In genomic region chr6:34777981-34778668, GRCm38 (mm10) we compare ENCODE assay signal across 13 mouse cellular contexts. TPM values are rescaled to one million over a fixed set of nuclear protein-coding genes. Genes with fewer than 3 reads are reported as not detected.
DNase-seq lines count a peak whose midpoint lies in the region; ATAC-seq and TF ChIP-seq lines count a peak whose summit lies in the region.
"Had no signal": no experiment of that assay in that cellular context is flagged by ENCODE, and none has a peak within 500 bp of the region (broad histone marks: within the 10 kb centered on the region; RNA-seq: fewer than 3 reads in every experiment).

No protein-coding gene starts in this region.

- H3K36me3 ChIP-seq in liver, adult 2 months (ENCODE audit: control insufficient read depth, insufficient read depth, low read length): peaks cover 6% of the 10 kb centered on the region
- H3K36me3 ChIP-seq in C2C12 (ENCODE audit: control insufficient read depth, insufficient read depth): peaks cover 35% of the 10 kb centered on the region
- no peaks in the 10 kb centered on the region for H3K36me3 ChIP-seq in neural tube, embryonic 15.5 days
- H3K36me3 ChIP-seq: liver, embryonic 13.5 days had no signal

- WGBS in liver, adult 2 months: 66% methylated on average over 10 of the region's 10 CpGs
- 77% methylated on average over 10 of the region's 10 CpGs for whole genome bisulfite sequencing in neural tube, embryonic 15.5 days

- H3K9ac ChIP-seq in liver, adult 2 months (ENCODE audit: low read depth, low read length): no peak overlapping the region
- no peak overlapping the region for H3K9ac ChIP-seq in neural tube, embryonic 15.5 days (replicated peaks)
- H3K9ac ChIP-seq: kidney, embryonic 15.5 days; liver, embryonic 13.5 days had no signal

- ATAC-seq in neural tube, embryonic 15.5 days (ENCODE audit: low FRiP score): no peak

- peaks cover 2% of the 10 kb centered on the region; the same call in 1 of the 2 replicates for H3K4me1 ChIP-seq in liver, adult 2 months (ENCODE audit: control insufficient read depth, insufficient read depth, low read length)
- H3K4me1 ChIP-seq in neural tube, embryonic 15.5 days: peaks cover 2% of the 10 kb centered on the region; the same call in 1 of the 2 replicates

- H3K79me2 ChIP-seq in liver, adult 2 months (ENCODE audit: control insufficient read depth, insufficient read depth, low read length): no peaks in the 10 kb centered on the region
- no peaks in the 10 kb centered on the region for H3K79me2 ChIP-seq in C2C12 (ENCODE audit: control insufficient read depth, insufficient read depth)

- TF ChIP-seq CTCF in liver, adult 2 months (IDR thresholded peaks at IDR 0.05; ENCODE audit: low read depth, low read length): peak; percentile 14; the same call in 1 of the 2 replicates
- TF ChIP-seq CTCF in C2C12 (IDR thresholded peaks at IDR 0.05; ENCODE audit: control insufficient read depth, insufficient read depth, insufficient read length): no peak

- H3K4me2 ChIP-seq in neural tube, embryonic 15.5 days: no peak overlapping the region
- H3K4me2 ChIP-seq: kidney, embryonic 15.5 days; liver, embryonic 13.5 days had no signal

- H3K9me3 ChIP-seq in neural tube, embryonic 15.5 days (replicated peaks): no peaks in the 10 kb centered on the region
- H3K9me3 ChIP-seq: heart, embryonic 10.5 days; kidney, embryonic 15.5 days; liver, embryonic 13.5 days had no signal

- no peaks in the 10 kb centered on the region for H3K79me3 ChIP-seq in C2C12 (ENCODE audit: low read depth)

- no peak overlapping the region for H3K27ac ChIP-seq in liver, adult 2 months (replicated peaks; ENCODE audit: insufficient read depth, low read depth, low read length)
- no peak overlapping the region for H3K27ac ChIP-seq in neural tube, embryonic 15.5 days (replicated peaks)
- H3K27ac ChIP-seq: heart, embryonic 10.5 days; kidney, embryonic 15.5 days; liver, embryonic 13.5 days had no signal

- H3K27me3 ChIP-seq in liver, adult 2 months (ENCODE audit: control insufficient read depth, insufficient read depth, low read length): no peaks in the 10 kb centered on the region
- no peaks in the 10 kb centered on the region for H3K27me3 ChIP-seq in C2C12 (ENCODE audit: control insufficient read depth, insufficient read depth, insufficient read length)
- no peaks in the 10 kb centered on the region for H3K27me3 ChIP-seq in neural tube, embryonic 15.5 days (replicated peaks)
- H3K27me3 ChIP-seq: kidney, embryonic 15.5 days; liver, embryonic 13.5 days had no signal

- no peak for TF ChIP-seq POLR2A in liver, adult 2 months (IDR thresholded peaks at IDR 0.05; ENCODE audit: extremely low read depth, insufficient read depth, low read length)

- no peak overlapping the region for H3ac ChIP-seq in C2C12 (ENCODE audit: control insufficient read depth, insufficient read length, low read depth)

- no peak overlapping the region for H3K4me3 ChIP-seq in liver, adult 2 months (ENCODE audit: insufficient read depth, low read depth, low read length)
- H3K4me3 ChIP-seq in C2C12 (ENCODE audit: insufficient read depth, poor library complexity, severe bottlenecking): no peak overlapping the region
- H3K4me3 ChIP-seq in neural tube, embryonic 15.5 days (replicated peaks): no peak overlapping the region
- H3K4me3 ChIP-seq: heart, embryonic 10.5 days; kidney, embryonic 15.5 days; liver, embryonic 13.5 days had no signal

- DNase-seq in embryo, embryonic 10.5 days (ENCODE audit: low spot score): peak; percentile 17
- no peak for DNase-seq in embryo, embryonic 9.5 days (ENCODE audit: extremely low spot score)
- DNase-seq in liver, adult 2 months (ENCODE audit: extremely low read depth, low read depth, low spot score): peak; percentile 54
- DNase-seq in liver: no peak
- peak; percentile 13 for DNase-seq in c-Kit-negative CD71-positive TER-119-positive erythroid progenitor cells, embryonic 14.5 days (ENCODE audit: low read depth, low spot score)
- DNase-seq in cerebellum, postnatal 10 days: no peak
- DNase-seq: liver, embryonic 13.5 days; spleen, adult 18-20 months; thymus, adult 2 months had no signal

TF ChIP-seq in C2C12, 6 proteins besides CTCF, POLR2A, EP300 and RAD21:
- TF ChIP-seq USF1 (IDR thresholded peaks at IDR 0.05; ENCODE audit: low read depth): peak; percentile 86
- TF ChIP-seq MYOG (IDR thresholded peaks at IDR 0.05; ENCODE audit: control insufficient read depth, extremely low read depth, insufficient read length): no peak

RNA-seq across cellular contexts. Expression of gene Agbl3, which starts 2.1 kb away (rescaled TPM):
- 8.4 and 8.6 TPM in 2 replicates for total RNA-seq in liver, adult 2 months (2014; rRNA removed)
- 2.2 and 2.3 TPM in 2 replicates for polyA plus RNA-seq in liver, adult 2 months (2012; rRNA removed)
- 2.4 TPM for polyA plus RNA-seq in C2C12 (2012; fragmentation: generic; extraction: Trizol)
- 12.1 and 13.0 TPM in 2 replicates for polyA plus RNA-seq in neural tube, embryonic 15.5 days (2015; fragmentation: Nextera tagmentation; extraction: Ambion mirVana)

Comparison
In these comparisons a context has a peak if more than half of its experiments do, and no peak if none do; other contexts are left out.
1. DNase-seq: peak in embryo, embryonic 10.5 days (single experiment), liver, adult 2 months (single experiment) and c-Kit-negative CD71-positive TER-119-positive erythroid progenitor cells, embryonic 14.5 days (single experiment); none in embryo, embryonic 9.5 days (single experiment), liver (single experiment) and cerebellum, postnatal 10 days (0 of 2).